Mouse (Mus musculus): Measurements from ENCODE around the gene Rhbdl1.

Rhbdl1 gene

GRCm38 (mm10) chr17:25837076-25837410, at the start of gene Rhbdl1:
Rhbdl1 (minus strand) TSS chr17:25837295.
- peak; percentile 78 for DNase-seq (ENCODE audit: low read depth, low spot score)

GRCm38 (mm10) chr17:25886806-25887205, 49.7 kb upstream of the Rhbdl1 start:
- no peak for DNase-seq (ENCODE audit: low read depth, low spot score)

- no peak for DNase-seq (ENCODE audit: low read depth, low spot score)
These were observed 48.5 kb upstream of the Rhbdl1 start for GRCm38 (mm10) chr17:25885636-25886035.

GRCm38 (mm10) chr17:25883824-25884223, 46.7 kb upstream of the Rhbdl1 start:
- DNase-seq (ENCODE audit: low read depth, low spot score) = no peak

GRCm38 (mm10) chr17:25883268-25883667, 46.2 kb upstream of the Rhbdl1 start:
- DNase-seq (ENCODE audit: low read depth, low spot score) = no peak

- no peak for DNase-seq (ENCODE audit: low read depth, low spot score)
These were observed 45.2 kb upstream of the Rhbdl1 start for GRCm38 (mm10) chr17:25882306-25882705.

- no peak for DNase-seq (ENCODE audit: low read depth, low spot score)
These were observed 44.6 kb upstream of the Rhbdl1 start for GRCm38 (mm10) chr17:25881691-25882090.

GRCm38 (mm10) chr17:25880913-25881641, 44.0 kb upstream of the Rhbdl1 start:
- DNase-seq (ENCODE audit: low read depth, low spot score) = no peak

GRCm38 (mm10) chr17:25880196-25880910, 43.3 kb upstream of the Rhbdl1 start, which contains the start of gene Wfikkn1:
Wfikkn1 (minus strand) TSS chr17:25880858.
- DNase-seq (ENCODE audit: low read depth, low spot score) = no peak

GRCm38 (mm10) chr17:25879750-25880149, 42.7 kb upstream of the Rhbdl1 start:
- DNase-seq (ENCODE audit: low read depth, low spot score) = no peak

GRCm38 (mm10) chr17:25879261-25879660, 42.2 kb upstream of the Rhbdl1 start:
- no peak for DNase-seq (ENCODE audit: low read depth, low spot score)

- no peak for DNase-seq (ENCODE audit: low read depth, low spot score)
These were observed 41.6 kb upstream of the Rhbdl1 start for GRCm38 (mm10) chr17:25878611-25879180.

- no peak for DNase-seq (ENCODE audit: low read depth, low spot score)
These were observed 40.9 kb upstream of the Rhbdl1 start for GRCm38 (mm10) chr17:25877741-25878610.

GRCm38 (mm10) chr17:25877025-25877424, 39.9 kb upstream of the Rhbdl1 start:
- no peak for DNase-seq (ENCODE audit: low read depth, low spot score)

GRCm38 (mm10) chr17:25876347-25876915, 39.3 kb upstream of the Rhbdl1 start:
- DNase-seq (ENCODE audit: low read depth, low spot score) = no peak

- DNase-seq (ENCODE audit: low read depth, low spot score) = peak; percentile 82
These were observed 38.4 kb upstream of the Rhbdl1 start for GRCm38 (mm10) chr17:25875171-25876136.

GRCm38 (mm10) chr17:25874721-25875170, 37.7 kb upstream of the Rhbdl1 start, which contains the start of gene Mettl26:
Mettl26 (plus strand) TSS chr17:25875074.
- peak; percentile 84 for DNase-seq (ENCODE audit: low read depth, low spot score)

GRCm38 (mm10) chr17:25874148-25874720, 37.1 kb upstream of the Rhbdl1 start:
- no peak for DNase-seq (ENCODE audit: low read depth, low spot score)

- no peak for DNase-seq (ENCODE audit: low read depth, low spot score)
These were observed 36.5 kb upstream of the Rhbdl1 start for GRCm38 (mm10) chr17:25873405-25874147.

All from telencephalon, adult 2 months (tissue).